In genomic region chr14:118919025-118919424, GRCm38 (mm10) we compare ENCODE assay signal across 9 mouse cellular contexts. TPM values are rescaled to one million over a fixed set of nuclear protein-coding genes. Genes with fewer than 3 reads are reported as not detected.
DNase-seq lines count a peak whose midpoint lies in the region; ATAC-seq and TF ChIP-seq lines count a peak whose summit lies in the region.
"Had no signal": no experiment of that assay in that cellular context is flagged by ENCODE, and none has a peak within 500 bp of the region (broad histone marks: within the 10 kb centered on the region; RNA-seq: fewer than 3 reads in every experiment).

No protein-coding gene starts in this region.

- H3K4me3 ChIP-seq in lung, embryonic 14.5 days (ENCODE audit: low read depth, low read length) = no peak overlapping the region
- H3K4me3 ChIP-seq: liver, embryonic 15.5 days had no signal

- no peak overlapping the region for H3K9ac ChIP-seq in lung, embryonic 14.5 days
- H3K9ac ChIP-seq: liver, embryonic 15.5 days had no signal

- no peaks in the 10 kb centered on the region for H3K9me3 ChIP-seq in lung, embryonic 14.5 days (ENCODE audit: low read depth, low read length)
- H3K9me3 ChIP-seq: liver, embryonic 15.5 days had no signal

- peak; percentile 33 for DNase-seq in cerebellum, adult 9-11 months
- DNase-seq in cerebellum, adult 11 months = no peak
- DNase-seq in kidney, adult 9 months = peak; percentile 59
- no peak for DNase-seq in kidney, adult 11 months
- DNase-seq in lung, embryonic 14.5 days = peak; percentile 71
- no peak for DNase-seq in testis, postnatal 10 days (ENCODE audit: low spot score)
- DNase-seq in ovary, postnatal 10 days (ENCODE audit: low spot score) = no peak

- peaks cover 39% of the 10 kb centered on the region for H3K36me3 ChIP-seq in lung, embryonic 14.5 days (ENCODE audit: insufficient read depth)
- H3K36me3 ChIP-seq: liver, embryonic 15.5 days had no signal

- peak; percentile 65 for TF ChIP-seq CTCF in lung, embryonic 14.5 days (IDR thresholded peaks at IDR 0.05; ENCODE audit: low read depth)

- H3K4me1 ChIP-seq in lung, embryonic 14.5 days (ENCODE audit: insufficient read depth) = peaks cover 24% of the 10 kb centered on the region

- WGBS in lung, embryonic 14.5 days = 64% methylated on average over 8 of the region's 8 CpGs

- H3K27me3 ChIP-seq in lung, embryonic 14.5 days (ENCODE audit: insufficient read depth, low read length) = peaks cover 15% of the 10 kb centered on the region; the same call in 1 of the 2 replicates

- no peak overlapping the region for H3K27ac ChIP-seq in lung, embryonic 14.5 days (ENCODE audit: low read depth)
- H3K27ac ChIP-seq: liver, embryonic 15.5 days had no signal

- H3K4me2 ChIP-seq in lung, embryonic 14.5 days = no peak overlapping the region
- H3K4me2 ChIP-seq: liver, embryonic 15.5 days had no signal

- ATAC-seq in CD4-positive, CD25-positive, alpha-beta regulatory T cell, adult 4 months = peak; percentile 79
- no peak for ATAC-seq in lung, embryonic 14.5 days (ENCODE audit: insufficient read depth)

RNA-seq across cellular contexts. Expression of gene Dzip1, which starts 6.2 kb away (rescaled TPM):
- 10 to 100 TPM; 10.9 to 12.8 TPM for polyA plus RNA-seq in CD4-positive, CD25-positive, alpha-beta regulatory T cell, adult 4 months (2017; shearing (Covaris generic))
- 26.9 and 28.5 TPM in 2 replicates for polyA plus RNA-seq in lung, embryonic 14.5 days (2014; fragmentation: Nextera tagmentation; extraction: Ambion mirVana)

RNA-seq across cellular contexts. Expression of gene Dnajc3, which starts 18.8 kb away (rescaled TPM):
- polyA plus RNA-seq in CD4-positive, CD25-positive, alpha-beta regulatory T cell, adult 4 months (2017; shearing (Covaris generic)) = 10 to 100 TPM; 32.6 to 35.3 TPM
- 55.5 and 59.8 TPM in 2 replicates for polyA plus RNA-seq in lung, embryonic 14.5 days (2014; fragmentation: Nextera tagmentation; extraction: Ambion mirVana)

Comparison
In these comparisons a context has a peak if more than half of its experiments do, and no peak if none do; other contexts are left out.
1. DNase-seq: peak in cerebellum, adult 9-11 months (single experiment), kidney, adult 9 months (single experiment) and lung, embryonic 14.5 days (single experiment); none in cerebellum, adult 11 months (single experiment), kidney, adult 11 months (single experiment), testis, postnatal 10 days (single experiment) and ovary, postnatal 10 days (single experiment).